Mouse (Mus musculus): ENCODE measurements around the gene Cyfip2. TPM values are rescaled to one million over a fixed set of nuclear protein-coding genes. Genes with fewer than 3 reads are reported as not detected.

Gene Cyfip2
- polyA plus RNA-seq, 1 experiment from 2014 or later: 6.1 TPM

DNA sequence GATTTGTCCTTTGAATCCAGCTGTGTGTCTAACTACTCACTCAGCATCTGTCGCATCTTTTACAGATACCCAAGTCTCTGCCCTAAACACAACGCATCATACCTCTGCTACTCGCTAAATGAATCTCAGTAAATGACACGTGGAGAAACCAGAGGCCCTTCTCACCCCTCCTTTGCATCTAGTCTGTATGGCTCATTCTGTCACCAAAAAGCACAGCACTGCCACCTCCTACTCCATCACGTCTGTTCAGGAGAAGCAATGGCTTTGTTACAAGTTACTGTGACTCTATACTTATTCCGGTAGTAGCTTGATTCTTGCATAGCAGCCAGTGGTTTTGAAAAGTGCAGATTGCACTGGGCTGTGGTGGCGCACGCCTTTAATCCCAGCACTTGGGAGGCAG is 155.7 kb downstream of the Cyfip2 start:
- no peak overlapping the region for H3K4me2 ChIP-seq (ENCODE audit: low read depth, low read length)
- H3K9ac ChIP-seq (replicated peaks): no peak overlapping the region
- no peaks in the 10 kb centered on the region for H3K4me1 ChIP-seq (ENCODE audit: insufficient read depth)
- no peak overlapping the region for H3K4me3 ChIP-seq (ENCODE audit: low read depth, low read length)
- WGBS (ENCODE audit: insufficient replicate concordance): 77% methylated on average over 8 of the region's 8 CpGs
- no peak overlapping the region for H3K27ac ChIP-seq (ENCODE audit: low read depth)
- no peaks in the 10 kb centered on the region for H3K36me3 ChIP-seq (replicated peaks; ENCODE audit: insufficient read depth, low read length)
- no peak for TF ChIP-seq EP300 (IDR thresholded peaks at IDR 0.05; ENCODE audit: low read depth)
- TF ChIP-seq CTCF (IDR thresholded peaks at IDR 0.05; ENCODE audit: low read depth): no peak
- ATAC-seq (no peak), DNase-seq (no peak)
- no peaks in the 10 kb centered on the region for H3K27me3 ChIP-seq (ENCODE audit: insufficient read depth, low read length)
- H3K9me3 ChIP-seq (ENCODE audit: low read length): no peaks in the 10 kb centered on the region

DNA sequence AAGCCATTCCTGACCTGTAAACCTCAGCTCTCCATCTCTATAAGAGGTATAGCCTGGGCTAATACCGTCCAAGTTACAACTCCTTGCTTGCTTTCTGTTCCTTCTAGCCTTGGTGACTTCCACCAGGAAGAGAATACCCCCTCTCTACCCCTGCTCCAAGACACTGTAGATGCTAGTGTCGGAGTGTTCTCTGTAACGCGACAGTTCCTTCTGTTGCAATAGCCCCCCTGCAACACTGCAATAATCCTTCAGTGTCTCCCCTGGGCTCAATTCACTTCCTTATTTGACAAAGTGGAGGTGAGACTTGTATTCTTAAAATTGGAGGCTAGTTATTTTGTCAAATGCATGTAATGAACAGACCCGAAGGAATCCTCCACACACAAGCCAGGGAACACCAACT is 166.0 kb downstream of the Cyfip2 start:
- no peak overlapping the region for H3K4me3 ChIP-seq (ENCODE audit: low read depth, low read length)
- H3K36me3 ChIP-seq (replicated peaks; ENCODE audit: insufficient read depth, low read length): no peaks in the 10 kb centered on the region
- no peak for DNase-seq
- H3K4me2 ChIP-seq (ENCODE audit: low read depth, low read length): no peak overlapping the region
- H3K27ac ChIP-seq (ENCODE audit: low read depth): no peak overlapping the region
- H3K9ac ChIP-seq (replicated peaks): no peak overlapping the region
- H3K4me1 ChIP-seq (ENCODE audit: insufficient read depth): no peaks in the 10 kb centered on the region
- no peaks in the 10 kb centered on the region for H3K27me3 ChIP-seq (ENCODE audit: insufficient read depth, low read length)
- no peaks in the 10 kb centered on the region for H3K9me3 ChIP-seq (ENCODE audit: low read length)
- 66% methylated on average over 5 of the region's 5 CpGs for WGBS (ENCODE audit: insufficient replicate concordance)
- TF ChIP-seq CTCF (IDR thresholded peaks at IDR 0.05; ENCODE audit: low read depth) (no peak), EP300 (IDR thresholded peaks at IDR 0.05; ENCODE audit: low read depth) (no peak)
- ATAC-seq: no peak

DNA sequence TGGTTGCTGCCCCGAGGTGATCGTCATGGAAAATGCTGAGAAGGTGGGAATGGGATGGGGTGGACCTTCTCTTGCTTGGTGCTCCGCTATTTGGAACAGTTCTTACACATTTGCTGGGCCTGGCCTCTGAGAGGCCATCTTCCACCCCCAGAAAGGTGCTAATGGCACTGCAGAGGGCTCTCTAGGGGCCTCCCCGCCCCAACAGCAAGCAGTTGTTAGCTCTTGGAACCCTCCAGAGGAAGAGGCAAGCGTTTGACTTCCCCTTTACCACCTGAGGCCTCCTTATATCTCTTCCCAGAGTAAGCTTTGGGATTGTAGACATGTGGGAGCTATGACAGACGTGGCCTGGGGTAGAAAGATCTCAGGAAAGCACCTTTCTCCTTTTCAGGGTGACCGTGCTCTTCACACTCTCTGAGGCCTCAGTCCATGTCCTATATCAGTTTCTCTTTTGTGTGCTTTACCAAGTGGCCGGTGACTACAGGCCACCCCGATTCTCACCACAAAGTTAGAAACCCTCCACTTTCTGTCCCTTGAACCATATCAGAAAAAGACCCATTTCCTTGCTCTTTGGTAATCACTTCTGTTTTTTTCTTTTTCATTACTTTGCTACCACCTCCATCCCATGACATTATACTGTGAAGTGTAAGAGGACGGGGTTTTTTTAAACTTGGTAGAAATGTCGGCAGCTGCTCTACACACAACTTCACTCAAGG is 167.3 kb downstream of the Cyfip2 start:
- DNase-seq (no peak), ATAC-seq (no peak)
- H3K4me2 ChIP-seq (ENCODE audit: low read depth, low read length): no peak overlapping the region
- no peaks in the 10 kb centered on the region for H3K27me3 ChIP-seq (ENCODE audit: insufficient read depth, low read length)
- no peak overlapping the region for H3K4me3 ChIP-seq (ENCODE audit: low read depth, low read length)
- no peak overlapping the region for H3K27ac ChIP-seq (ENCODE audit: low read depth)
- H3K4me1 ChIP-seq (ENCODE audit: insufficient read depth): no peaks in the 10 kb centered on the region
- H3K9ac ChIP-seq (replicated peaks): no peak overlapping the region
- TF ChIP-seq CTCF (IDR thresholded peaks at IDR 0.05; ENCODE audit: low read depth) (no peak), EP300 (IDR thresholded peaks at IDR 0.05; ENCODE audit: low read depth) (no peak)
- H3K9me3 ChIP-seq (ENCODE audit: low read length): no peaks in the 10 kb centered on the region
- 69% methylated on average over 11 of the region's 11 CpGs for WGBS (ENCODE audit: insufficient replicate concordance)
- H3K36me3 ChIP-seq (replicated peaks; ENCODE audit: insufficient read depth, low read length): no peaks in the 10 kb centered on the region

Small RNA genes within 50 kb of the gene (microRNA-seq; reads per million reads assigned to microRNA genes)
- not detected for gene Mir7239

Other genes starting within 250 kb of the Cyfip2 start
- not detected in 2 replicates for gene Nipal4, start 146.4 kb downstream of the Cyfip2 start, polyA plus RNA-seq (2015; fragmentation: Nextera tagmentation; extraction: Ambion mirVana)
- gene Fndc9, start 77.3 kb downstream of the Cyfip2 start, polyA plus RNA-seq (2015; fragmentation: Nextera tagmentation; extraction: Ambion mirVana): 0.06 and 0.13 TPM in 2 replicates
- gene Itk, start 76.7 kb upstream of the Cyfip2 start, polyA plus RNA-seq (2015; fragmentation: Nextera tagmentation; extraction: Ambion mirVana): 0.09 and 0.19 TPM in 2 replicates
- not detected in 2 replicates for gene Fam71b, start 83.7 kb upstream of the Cyfip2 start, polyA plus RNA-seq (2015; fragmentation: Nextera tagmentation; extraction: Ambion mirVana)
- gene Med7, start 124.1 kb upstream of the Cyfip2 start, polyA plus RNA-seq (2015; fragmentation: Nextera tagmentation; extraction: Ambion mirVana): 39.4 and 41.4 TPM in 2 replicates
- gene Havcr2, start 142.1 kb upstream of the Cyfip2 start, polyA plus RNA-seq (2015; fragmentation: Nextera tagmentation; extraction: Ambion mirVana): 0.28 TPM in 2 replicates
- gene Gm12169, start 211.4 kb upstream of the Cyfip2 start, polyA plus RNA-seq (2015; fragmentation: Nextera tagmentation; extraction: Ambion mirVana): not detected in 2 replicates

All from liver, postnatal 0 days (tissue).